Mouse (Mus musculus): Measurements from ENCODE around the gene Plekha6. TPM values are rescaled to one million over a fixed set of nuclear protein-coding genes. Genes with fewer than 3 reads are reported as not detected.
A peak's percentile ranks its signal among the peaks of the same experiment; 100 is the strongest.

Gene Plekha6
- polyA plus RNA-seq, 1 experiment from 2014 or later, result 17.0 TPM

DNA sequence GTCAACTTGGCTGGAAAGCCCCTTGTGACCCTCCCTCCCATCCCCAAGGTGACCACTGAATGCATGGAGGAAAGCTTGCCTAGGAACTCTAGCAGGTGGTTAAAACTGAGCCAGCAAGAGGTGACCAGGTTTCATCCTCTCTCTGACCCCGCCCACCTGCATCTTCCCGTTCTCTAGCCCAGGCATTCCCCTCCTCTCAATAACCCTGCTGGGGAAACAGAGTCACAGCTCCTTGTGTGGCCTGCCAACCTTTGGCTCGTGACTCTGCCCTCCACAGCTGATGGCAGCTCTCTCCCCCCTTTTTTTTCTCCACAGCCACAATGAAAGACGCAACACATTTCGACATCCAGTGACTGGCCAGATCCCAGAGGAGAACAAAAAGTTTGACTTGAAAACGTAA is 94.7 kb downstream of the Plekha6 start:
- no peak overlapping the region for H3K4me3 ChIP-seq (ENCODE audit: low read depth, low read length)
- H3K27ac ChIP-seq (ENCODE audit: low read depth, low read length), result no peak overlapping the region
- no peaks in the 10 kb centered on the region for H3K9me3 ChIP-seq (ENCODE audit: control insufficient read depth, low read length)
- H3K9ac ChIP-seq (ENCODE audit: low read length), result no peak overlapping the region
- H3K36me3 ChIP-seq (ENCODE audit: control insufficient read depth, insufficient read depth, low read length), result peaks cover 4% of the 10 kb centered on the region; the same call in 1 of the 2 replicates
- no peak for DNase-seq (ENCODE audit: low spot score, missing footprints)
- peaks cover 12% of the 10 kb centered on the region; the same call in 1 of the 2 replicates for H3K4me1 ChIP-seq (ENCODE audit: control insufficient read depth, insufficient read depth, low read length)
- 73% methylated on average over 6 of the region's 6 CpGs for WGBS
- no peaks in the 10 kb centered on the region for H3K27me3 ChIP-seq (ENCODE audit: control insufficient read depth, insufficient read depth, low read length)
- H3K4me2 ChIP-seq, result no peak overlapping the region
- no peak for ATAC-seq (ENCODE audit: low FRiP score)

DNA sequence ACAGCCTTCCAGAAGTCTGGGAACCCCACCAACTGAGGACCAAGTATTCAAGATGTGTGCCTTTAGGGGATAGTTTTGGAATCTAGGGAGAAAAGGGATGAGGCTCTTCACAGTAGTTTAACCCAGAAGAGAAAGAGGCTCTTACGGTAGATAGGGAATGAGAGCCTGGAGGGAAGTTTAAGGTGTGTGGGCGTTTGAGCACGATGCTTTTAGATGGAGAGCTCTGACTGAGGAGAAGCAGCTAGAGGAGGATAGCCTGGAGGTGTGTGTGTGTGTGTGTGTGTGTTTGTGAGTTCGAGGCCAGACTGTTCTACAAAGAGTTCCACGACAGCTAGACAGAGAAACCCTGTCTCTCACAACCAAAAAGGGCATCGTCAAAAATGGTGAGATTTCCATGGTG is 98.6 kb downstream of the Plekha6 start:
- Histone ChIP-seq H3K27me3 (ENCODE audit: control insufficient read depth, insufficient read depth, low read length) (no peaks in the 10 kb centered on the region), H3K9ac (ENCODE audit: low read length) (no peak overlapping the region), H3K36me3 (ENCODE audit: control insufficient read depth, insufficient read depth, low read length) (peaks cover 7% of the 10 kb centered on the region; the same call in 1 of the 2 replicates), H3K27ac (ENCODE audit: low read depth, low read length) (no peak overlapping the region), H3K9me3 (ENCODE audit: control insufficient read depth, low read length) (no peaks in the 10 kb centered on the region), H3K4me2 (no peak overlapping the region), H3K4me3 (ENCODE audit: low read depth, low read length) (no peak overlapping the region), H3K4me1 (ENCODE audit: control insufficient read depth, insufficient read depth, low read length) (peaks cover 10% of the 10 kb centered on the region)
- ATAC-seq (ENCODE audit: low FRiP score) (no peak), DNase-seq (ENCODE audit: low spot score, missing footprints) (no peak)
- 87% methylated on average over 6 of the region's 6 CpGs for WGBS

GRCm38 (mm10) chr1:133263134-133263533 is 99.1 kb downstream of the Plekha6 start:
- no peak for ATAC-seq (ENCODE audit: low FRiP score)
- Histone ChIP-seq H3K4me1 (ENCODE audit: control insufficient read depth, insufficient read depth, low read length) (peaks cover 15% of the 10 kb centered on the region), H3K4me3 (ENCODE audit: low read depth, low read length) (no peak overlapping the region), H3K9me3 (ENCODE audit: control insufficient read depth, low read length) (no peaks in the 10 kb centered on the region), H3K9ac (ENCODE audit: low read length) (no peak overlapping the region), H3K36me3 (ENCODE audit: control insufficient read depth, insufficient read depth, low read length) (peaks cover 7% of the 10 kb centered on the region; the same call in 1 of the 2 replicates), H3K4me2 (no peak overlapping the region), H3K27me3 (ENCODE audit: control insufficient read depth, insufficient read depth, low read length) (no peaks in the 10 kb centered on the region), H3K27ac (ENCODE audit: low read depth, low read length) (no peak overlapping the region)
- DNase-seq (ENCODE audit: low spot score, missing footprints), result no peak
- 91% methylated on average over 7 of the region's 7 CpGs for WGBS

GRCm38 (mm10) chr1:133264367-133264766 is 100.4 kb downstream of the Plekha6 start:
- 80% methylated on average over 12 of the region's 12 CpGs for WGBS
- peaks cover 7% of the 10 kb centered on the region; the same call in 1 of the 2 replicates for H3K36me3 ChIP-seq (ENCODE audit: control insufficient read depth, insufficient read depth, low read length)
- H3K27me3 ChIP-seq (ENCODE audit: control insufficient read depth, insufficient read depth, low read length), result no peaks in the 10 kb centered on the region
- H3K9me3 ChIP-seq (ENCODE audit: control insufficient read depth, low read length), result no peaks in the 10 kb centered on the region
- no peak overlapping the region for H3K4me3 ChIP-seq (ENCODE audit: low read depth, low read length)
- peaks cover 19% of the 10 kb centered on the region for H3K4me1 ChIP-seq (ENCODE audit: control insufficient read depth, insufficient read depth, low read length)
- H3K27ac ChIP-seq (ENCODE audit: low read depth, low read length), result no peak overlapping the region
- ATAC-seq (ENCODE audit: low FRiP score) (no peak), DNase-seq (ENCODE audit: low spot score, missing footprints) (no peak)
- no peak overlapping the region for H3K4me2 ChIP-seq
- H3K9ac ChIP-seq (ENCODE audit: low read length), result no peak overlapping the region

DNA sequence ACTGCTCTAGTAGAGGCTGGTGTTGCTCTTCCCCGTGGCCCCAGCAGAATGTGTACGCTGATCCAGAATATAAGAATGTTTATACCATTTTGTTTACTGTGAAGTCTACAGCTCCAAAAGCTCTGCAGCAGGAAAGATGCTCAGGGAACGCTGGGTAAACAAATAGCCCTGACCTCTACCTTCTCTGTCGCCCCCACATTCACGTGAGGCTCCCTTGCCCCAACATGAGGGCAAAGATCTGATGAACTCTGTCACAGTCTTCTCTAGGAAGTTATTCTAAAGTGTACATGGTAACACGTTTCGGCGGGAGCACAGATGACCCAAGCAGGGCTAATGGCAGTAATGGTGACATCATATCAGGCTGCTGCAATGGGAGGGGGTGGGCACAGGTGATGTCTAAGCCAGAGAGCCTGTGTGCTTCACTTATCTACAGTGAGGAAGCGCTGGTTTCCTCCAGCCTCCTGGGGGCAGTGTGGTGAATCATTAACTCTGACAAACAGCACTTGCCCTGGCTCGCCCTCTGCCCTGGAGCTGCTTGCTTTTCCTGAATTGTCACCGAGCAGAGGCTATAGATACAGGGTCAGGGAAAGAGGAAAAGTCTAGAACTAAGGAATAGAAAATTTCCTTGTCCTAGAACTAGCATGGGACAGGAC is 101.2 kb downstream of the Plekha6 start:
- no peak for ATAC-seq (ENCODE audit: low FRiP score)
- WGBS, result 70% methylated on average over 11 of the region's 11 CpGs

DNA sequence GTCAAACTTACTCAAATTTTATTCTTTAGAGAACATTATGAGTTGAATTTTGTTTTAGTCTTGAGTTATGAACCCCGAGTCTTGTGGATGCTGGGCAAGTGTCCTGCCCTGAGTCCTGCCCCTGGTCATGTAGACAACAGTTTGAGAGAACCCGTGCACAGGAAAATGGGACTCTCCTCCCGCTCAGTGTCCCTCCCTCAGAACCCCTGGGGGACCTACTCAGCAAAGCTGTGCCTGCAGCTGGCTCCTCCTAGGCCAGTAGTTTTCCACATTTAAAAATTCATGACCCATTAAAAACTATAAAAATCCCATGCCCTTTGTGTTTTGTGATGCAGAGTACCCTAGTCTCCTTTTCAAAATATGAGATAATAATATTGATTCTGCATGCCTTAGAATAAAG is 103.1 kb downstream of the Plekha6 start:
- 54% methylated on average over 3 of the region's 3 CpGs for WGBS
- H3K4me1 ChIP-seq (ENCODE audit: control insufficient read depth, insufficient read depth, low read length), result peaks cover 19% of the 10 kb centered on the region
- H3K9me3 ChIP-seq (ENCODE audit: control insufficient read depth, low read length), result no peaks in the 10 kb centered on the region
- ATAC-seq (ENCODE audit: low FRiP score), result no peak
- DNase-seq (ENCODE audit: low spot score, missing footprints), result no peak
- H3K27me3 ChIP-seq (ENCODE audit: control insufficient read depth, insufficient read depth, low read length), result no peaks in the 10 kb centered on the region
- H3K27ac ChIP-seq (ENCODE audit: low read depth, low read length), result no peak overlapping the region
- H3K9ac ChIP-seq (ENCODE audit: low read length), result no peak overlapping the region; the same call in 1 of the 2 replicates
- no peak overlapping the region for H3K4me3 ChIP-seq (ENCODE audit: low read depth, low read length)
- peaks cover 16% of the 10 kb centered on the region for H3K36me3 ChIP-seq (ENCODE audit: control insufficient read depth, insufficient read depth, low read length)
- no peak overlapping the region for H3K4me2 ChIP-seq

More for the DNA sequence above, 101.2 kb downstream of the Plekha6 start:
- H3K4me1 ChIP-seq (ENCODE audit: control insufficient read depth, insufficient read depth, low read length), result peaks cover 19% of the 10 kb centered on the region
- no peak overlapping the region for H3K27ac ChIP-seq (ENCODE audit: low read depth, low read length)
- no peaks in the 10 kb centered on the region for H3K27me3 ChIP-seq (ENCODE audit: control insufficient read depth, insufficient read depth, low read length)
- no peak overlapping the region for H3K9ac ChIP-seq (ENCODE audit: low read length)
- H3K36me3 ChIP-seq (ENCODE audit: control insufficient read depth, insufficient read depth, low read length), result peaks cover 11% of the 10 kb centered on the region
- H3K9me3 ChIP-seq (ENCODE audit: control insufficient read depth, low read length), result no peaks in the 10 kb centered on the region
- no peak for DNase-seq (ENCODE audit: low spot score, missing footprints)
- no peak overlapping the region for H3K4me2 ChIP-seq
- H3K4me3 ChIP-seq (ENCODE audit: low read depth, low read length), result no peak overlapping the region

DNA sequence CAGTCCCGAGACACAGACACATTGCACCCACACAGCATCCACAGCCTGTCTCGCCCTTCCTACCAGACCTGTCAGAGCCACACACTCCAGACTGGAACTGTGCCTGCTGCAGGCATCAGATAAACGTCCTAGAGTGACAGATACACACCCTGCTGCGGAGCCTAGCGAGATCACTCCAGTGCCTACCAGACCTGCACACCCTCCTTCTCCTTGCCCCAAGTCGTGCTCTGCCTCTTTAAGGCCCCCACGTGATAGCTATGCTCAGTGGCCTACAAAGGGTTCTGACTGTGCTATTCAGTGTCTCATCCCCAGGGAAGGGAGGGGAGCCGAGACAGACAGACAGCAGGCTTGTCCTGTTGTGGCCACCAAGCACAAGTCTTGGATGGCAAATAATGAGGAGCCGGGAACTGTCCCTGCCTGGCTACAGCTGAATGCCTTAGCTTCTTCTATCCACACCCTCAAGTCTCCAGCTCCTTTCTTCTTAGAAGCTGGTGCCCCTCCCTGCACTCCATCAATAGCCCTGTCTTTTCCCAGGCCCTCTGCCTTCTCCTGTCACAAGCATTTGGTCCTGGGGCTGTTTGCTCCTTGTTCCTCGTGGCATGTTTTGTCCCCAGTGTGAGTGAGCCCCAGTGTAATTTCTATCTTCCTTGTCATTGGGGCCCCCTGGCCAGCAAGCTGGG is 103.9 kb downstream of the Plekha6 start:
- Histone ChIP-seq H3K4me2 (no peak overlapping the region), H3K36me3 (ENCODE audit: control insufficient read depth, insufficient read depth, low read length) (peaks cover 13% of the 10 kb centered on the region), H3K4me1 (ENCODE audit: control insufficient read depth, insufficient read depth, low read length) (peaks cover 19% of the 10 kb centered on the region), H3K27ac (ENCODE audit: low read depth, low read length) (peak overlapping the region; percentile 67), H3K4me3 (ENCODE audit: low read depth, low read length) (no peak overlapping the region), H3K27me3 (ENCODE audit: control insufficient read depth, insufficient read depth, low read length) (no peaks in the 10 kb centered on the region), H3K9me3 (ENCODE audit: control insufficient read depth, low read length) (no peaks in the 10 kb centered on the region), H3K9ac (ENCODE audit: low read length) (peak overlapping the region; percentile 45)
- WGBS, result 17% methylated on average over 10 of the region's 10 CpGs
- peak; percentile 81 for ATAC-seq (ENCODE audit: low FRiP score)
- DNase-seq (ENCODE audit: low spot score, missing footprints), result peak; percentile 92

DNA sequence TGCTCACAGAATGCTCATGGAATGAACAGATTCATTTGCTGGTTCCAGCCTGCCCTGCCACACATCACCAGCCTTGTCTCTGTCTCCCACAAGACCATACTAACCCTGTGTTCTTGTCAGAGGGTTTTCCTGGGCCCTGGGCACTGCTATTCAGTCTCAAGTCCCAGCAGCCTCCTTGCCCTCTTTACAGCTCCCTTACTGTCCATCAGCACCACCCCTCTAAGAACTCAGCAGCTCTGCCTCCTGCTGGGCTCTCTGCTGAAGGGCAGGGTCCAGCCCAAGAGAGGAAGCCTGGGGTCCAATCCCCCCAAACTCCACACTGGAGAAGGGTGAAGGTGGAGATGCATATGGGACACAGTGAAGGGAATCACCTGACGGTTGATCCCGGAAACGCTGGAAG is 104.5 kb downstream of the Plekha6 start:
- no peaks in the 10 kb centered on the region for H3K9me3 ChIP-seq (ENCODE audit: control insufficient read depth, low read length)
- ATAC-seq (ENCODE audit: low FRiP score) (peak; percentile 47), DNase-seq (ENCODE audit: low spot score, missing footprints) (peak; percentile 92)
- H3K4me3 ChIP-seq (ENCODE audit: low read depth, low read length), result no peak overlapping the region
- peaks cover 19% of the 10 kb centered on the region for H3K4me1 ChIP-seq (ENCODE audit: control insufficient read depth, insufficient read depth, low read length)
- H3K27me3 ChIP-seq (ENCODE audit: control insufficient read depth, insufficient read depth, low read length), result no peaks in the 10 kb centered on the region
- H3K4me2 ChIP-seq, result no peak overlapping the region
- no peak overlapping the region for H3K9ac ChIP-seq (ENCODE audit: low read length)
- peaks cover 17% of the 10 kb centered on the region for H3K36me3 ChIP-seq (ENCODE audit: control insufficient read depth, insufficient read depth, low read length)
- 66% methylated on average over 3 of the region's 3 CpGs for WGBS
- H3K27ac ChIP-seq (ENCODE audit: low read depth, low read length), result peak overlapping the region; percentile 67

DNA sequence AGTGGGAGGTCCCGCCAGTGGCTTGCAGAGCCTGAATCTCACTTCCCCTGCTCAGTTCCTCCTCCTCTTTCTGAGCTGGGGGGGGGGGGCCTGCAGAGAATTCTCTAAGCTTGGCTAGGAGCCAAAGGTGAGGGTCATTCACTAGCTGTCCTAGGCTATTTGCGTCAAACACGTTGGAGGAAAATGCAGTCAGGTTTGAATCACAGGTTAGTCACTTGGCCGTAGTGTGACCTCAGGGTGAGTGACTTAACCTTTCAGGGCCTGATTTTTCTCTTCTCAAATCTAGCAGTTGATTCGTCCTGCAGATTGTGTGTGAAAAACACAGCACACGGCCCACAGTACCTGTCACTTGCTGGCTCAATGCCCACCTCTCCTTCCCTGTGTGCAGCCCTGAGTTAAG is 106.3 kb downstream of the Plekha6 start:
- Histone ChIP-seq H3K9ac (ENCODE audit: low read length) (no peak overlapping the region), H3K4me2 (no peak overlapping the region), H3K4me1 (ENCODE audit: control insufficient read depth, insufficient read depth, low read length) (peaks cover 19% of the 10 kb centered on the region), H3K4me3 (ENCODE audit: low read depth, low read length) (no peak overlapping the region), H3K27ac (ENCODE audit: low read depth, low read length) (no peak overlapping the region), H3K9me3 (ENCODE audit: control insufficient read depth, low read length) (no peaks in the 10 kb centered on the region), H3K36me3 (ENCODE audit: control insufficient read depth, insufficient read depth, low read length) (peaks cover 23% of the 10 kb centered on the region), H3K27me3 (ENCODE audit: control insufficient read depth, insufficient read depth, low read length) (no peaks in the 10 kb centered on the region)
- WGBS, result 64% methylated on average over 6 of the region's 6 CpGs
- no peak for ATAC-seq (ENCODE audit: low FRiP score)
- DNase-seq (ENCODE audit: low spot score, missing footprints), result no peak

Measured in midbrain, embryonic 11.5 days (tissue).